Mouse (Mus musculus) midbrain, embryonic 16.5 days (tissue): ENCODE results near the gene Cfap20. TPM values are rescaled to one million over a fixed set of nuclear protein-coding genes. Genes with fewer than 3 reads are reported as not detected.

ENCODE experiments used
- ATAC-seq: fragments of 200-750 bp; cut with Nextera tagmentation; 2 replicates; pipeline ENCODE4 v1.8.0; 2017; ENCODE audit warnings: moderate TSS enrichment
- H3K27ac ChIP-seq: fragments of 300-500 bp; sonication (generic); 2 replicates; pipeline ENCODE4 v1.5.1; 2014; ENCODE audit warnings: mild to moderate bottlenecking, low read length, mixed read lengths
- H3K27me3 ChIP-seq: fragments of 300-500 bp; sonication (generic); 2 replicates; pipeline ENCODE4 v1.6.1; 2014; ENCODE audit warnings: low read depth, low read length, mixed read lengths; ENCODE audit not compliant: control insufficient read depth, insufficient read depth
- H3K36me3 ChIP-seq: fragments of 300-500 bp; sonication (generic); 2 replicates; pipeline ENCODE4 v1.6.1; 2014; ENCODE audit warnings: mild to moderate bottlenecking, low read length, moderate library complexity, mixed read lengths; ENCODE audit not compliant: control insufficient read depth, insufficient read depth
- H3K4me1 ChIP-seq: fragments of 300-500 bp; sonication (generic); 2 replicates; pipeline ENCODE4 v1.6.1; 2014; ENCODE audit warnings: mild to moderate bottlenecking, low read length, mixed read lengths; ENCODE audit not compliant: control insufficient read depth, insufficient read depth
- H3K4me2 ChIP-seq: fragments of 300-500 bp; sonication (generic); 2 replicates; pipeline ENCODE4 v1.6.1; 2014; ENCODE audit warnings: mild to moderate bottlenecking, low read length, mixed read lengths
- H3K4me3 ChIP-seq: fragments of 300-500 bp; sonication (generic); 2 replicates; pipeline ENCODE4 v1.5.1; 2014; ENCODE audit warnings: low read depth, mild to moderate bottlenecking, low read length, moderate library complexity, mixed read lengths
- H3K9ac ChIP-seq: fragments of 300-500 bp; sonication (generic); 2 replicates; pipeline ENCODE4 v1.6.1; 2014; ENCODE audit warnings: low read depth, low read length, mixed read lengths
- H3K9me3 ChIP-seq: fragments of 300-500 bp; sonication (generic); replicated peaks from 2 replicates; pipeline ENCODE4 v1.6.1; 2014; ENCODE audit warnings: mild to moderate bottlenecking, low read length, mixed read lengths; ENCODE audit not compliant: control insufficient read depth, poor library complexity, severe bottlenecking
- WGBS: fragments of 180-500 bp; shearing (Covaris S2); extraction: QIAGEN DNeasy Blood & Tissue Kit; methylation state at CpG from one replicate; pipeline ENCODE4 v1.1.7; 2014; 5-methylcytosine and 5-hydroxymethylcytosine counted together
- polyA plus RNA-seq: library from polyadenylated mRNA; unstranded; fragments of >200 nt; fragmentation: Nextera tagmentation; extraction: Ambion mirVana; gene quantifications from 2 replicates; pipeline ENCODE4 v1.2.1, GENCODE M21; 2015

Cfap20 gene
- polyA plus RNA-seq, 1 experiment from 2014 or later = 128 TPM

DNA sequence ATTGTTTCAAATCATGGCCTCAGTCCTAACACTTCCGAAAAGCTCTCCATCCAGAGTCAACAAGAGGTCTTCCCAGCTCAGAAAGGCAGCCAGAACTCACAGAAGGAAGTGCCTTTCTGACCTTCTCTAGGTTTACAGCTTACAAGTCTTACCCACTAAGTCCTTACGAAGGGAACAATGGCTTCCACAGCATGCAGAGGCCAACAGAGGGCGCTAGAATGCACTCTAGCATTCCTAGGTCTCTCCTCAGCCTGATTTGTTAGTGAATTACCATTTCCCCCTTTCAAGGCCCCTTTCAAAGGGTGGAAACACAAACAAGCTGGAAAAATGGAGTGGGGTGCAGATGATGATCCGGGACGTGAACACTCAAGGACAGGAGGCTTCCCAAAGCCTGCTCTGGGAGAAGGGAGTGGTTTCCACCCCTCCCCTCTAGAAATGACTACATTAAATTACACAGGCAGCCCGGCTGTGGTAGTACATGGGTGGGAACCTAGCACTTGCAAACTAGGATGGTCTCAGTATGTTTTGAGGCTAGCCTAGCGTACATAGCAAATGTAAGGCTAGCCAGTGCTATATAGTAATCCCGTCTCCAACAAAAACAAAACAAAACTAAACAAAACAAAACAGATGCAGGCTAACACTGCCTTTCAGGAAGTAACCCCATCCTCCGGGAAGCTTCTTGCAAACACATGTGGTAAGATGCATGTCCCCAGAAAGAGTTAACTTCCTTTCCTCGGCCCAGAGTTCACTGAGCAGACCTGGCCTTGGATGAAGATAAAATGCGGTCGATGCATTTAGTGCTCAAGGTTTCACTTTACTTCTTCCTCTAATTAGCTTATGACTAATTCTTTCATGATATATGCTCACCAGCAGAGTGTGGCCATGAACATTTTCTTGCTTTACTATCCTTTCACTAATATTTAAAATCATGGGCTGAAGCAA is 6.8 kb downstream of the Cfap20 start:
- Histone ChIP-seq H3K4me3 (no peak overlapping the region), H3K4me2 (peak overlapping the region; percentile 29), H3K4me1 (peaks cover 54% of the 10 kb centered on the region), H3K9ac (0 out of 2 replicates have a peak overlapping the region, but pooled peaks have one; percentile 30), H3K27me3 (no peaks in the 10 kb centered on the region), H3K9me3 (no peaks in the 10 kb centered on the region), H3K36me3 (no peaks in the 10 kb centered on the region), H3K27ac (peak overlapping the region; percentile 80)
- 31% methylated on average over 12 of the region's 12 CpGs for WGBS
- ATAC-seq = 0 out of 2 replicates have a peak, but pooled peaks have one; percentile 5

GRCm38 (mm10) chr8:95426781-95427281 is 7.8 kb downstream of the Cfap20 start:
- H3K27ac ChIP-seq = peak overlapping the region; percentile 80
- H3K4me1 ChIP-seq = peaks cover 44% of the 10 kb centered on the region
- H3K9me3 ChIP-seq = no peaks in the 10 kb centered on the region
- H3K9ac ChIP-seq = no peak overlapping the region
- 30% methylated on average over 2 of the region's 2 CpGs for WGBS
- no peak overlapping the region for H3K4me3 ChIP-seq
- no peak overlapping the region for H3K4me2 ChIP-seq
- peak; percentile 68 for ATAC-seq
- no peaks in the 10 kb centered on the region for H3K27me3 ChIP-seq
- peaks cover 1% of the 10 kb centered on the region for H3K36me3 ChIP-seq

DNA sequence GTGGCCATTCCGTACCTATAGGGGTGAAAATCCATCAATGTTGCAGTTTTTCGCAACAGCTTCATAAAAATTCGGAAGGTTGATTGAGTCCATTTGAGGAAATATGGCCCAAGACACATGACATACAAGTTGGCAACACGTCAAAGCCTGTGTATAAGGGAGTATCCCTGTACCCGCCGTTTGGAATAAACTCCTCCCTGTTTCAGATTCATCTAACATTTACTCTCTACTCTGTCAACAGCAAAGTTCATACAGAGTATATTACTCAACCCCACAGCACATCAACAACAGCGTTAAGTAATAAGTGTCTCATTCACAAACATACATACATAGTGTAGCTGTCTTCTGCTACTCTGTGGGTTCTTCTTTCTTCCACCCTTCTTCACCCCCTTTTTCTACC is 10.0 kb downstream of the Cfap20 start:
- Histone ChIP-seq H3K9ac (no peak overlapping the region), H3K9me3 (no peaks in the 10 kb centered on the region), H3K27me3 (no peaks in the 10 kb centered on the region), H3K36me3 (peaks cover 6% of the 10 kb centered on the region), H3K4me1 (peaks cover 29% of the 10 kb centered on the region), H3K4me3 (no peak overlapping the region), H3K4me2 (no peak overlapping the region), H3K27ac (no peak overlapping the region)
- no peak for ATAC-seq
- 94% methylated on average over 7 of the region's 7 CpGs for WGBS

- ATAC-seq = no peak
- Histone ChIP-seq H3K4me3 (no peak overlapping the region), H3K27ac (no peak overlapping the region), H3K9me3 (no peaks in the 10 kb centered on the region), H3K27me3 (no peaks in the 10 kb centered on the region), H3K4me2 (no peak overlapping the region), H3K9ac (no peak overlapping the region), H3K4me1 (peaks cover 6% of the 10 kb centered on the region), H3K36me3 (peaks cover 13% of the 10 kb centered on the region)
- WGBS = 91% methylated on average over 14 of the region's 14 CpGs
Observed at GRCm38 (mm10) chr8:95422193-95422810, 12.4 kb downstream of the Cfap20 start.

- H3K9ac ChIP-seq = no peak overlapping the region
- no peaks in the 10 kb centered on the region for H3K4me1 ChIP-seq
- H3K36me3 ChIP-seq = no peaks in the 10 kb centered on the region
- no peak overlapping the region for H3K4me3 ChIP-seq
- 0 out of 2 replicates have a peak, but pooled peaks have one; percentile 51 for ATAC-seq
- H3K27me3 ChIP-seq = no peaks in the 10 kb centered on the region
- no peak overlapping the region for H3K4me2 ChIP-seq
- H3K9me3 ChIP-seq = no peaks in the 10 kb centered on the region; the same call in 1 of the 2 replicates
- no peak overlapping the region for H3K27ac ChIP-seq
- WGBS = 39% methylated on average over 10 of the region's 10 CpGs
Observed at GRCm38 (mm10) chr8:95411309-95411972, 23.2 kb downstream of the Cfap20 start.

DNA sequence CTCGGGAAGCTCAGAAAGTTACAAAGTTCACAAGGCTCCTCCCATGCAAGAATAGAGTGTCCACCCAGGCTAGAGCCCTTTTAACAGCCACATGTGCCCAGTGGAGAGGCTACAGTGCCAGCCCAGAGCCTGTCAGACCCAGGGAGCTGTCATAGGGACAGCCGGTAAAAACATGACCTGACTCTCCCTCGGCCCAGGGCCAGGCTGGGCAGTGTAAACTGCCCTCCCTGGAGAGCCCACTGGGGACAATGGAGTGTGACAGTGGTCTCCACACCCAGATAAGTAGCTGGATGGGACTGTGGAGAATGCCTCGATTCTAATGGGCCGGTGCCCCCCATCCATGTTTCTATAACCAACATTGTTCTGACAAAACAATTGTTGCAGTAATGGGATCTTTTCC is 25.2 kb downstream of the Cfap20 start:
- Histone ChIP-seq H3K36me3 (no peaks in the 10 kb centered on the region), H3K27ac (no peak overlapping the region), H3K4me2 (no peak overlapping the region), H3K4me1 (no peaks in the 10 kb centered on the region), H3K4me3 (no peak overlapping the region), H3K9me3 (no peaks in the 10 kb centered on the region; the same call in 1 of the 2 replicates), H3K27me3 (no peaks in the 10 kb centered on the region), H3K9ac (no peak overlapping the region)
- 87% methylated on average over 5 of the region's 5 CpGs for WGBS
- ATAC-seq = no peak

- no peak overlapping the region for H3K9ac ChIP-seq
- H3K27ac ChIP-seq = no peak overlapping the region
- no peaks in the 10 kb centered on the region for H3K27me3 ChIP-seq
- no peak overlapping the region for H3K4me2 ChIP-seq
- H3K9me3 ChIP-seq = no peaks in the 10 kb centered on the region
- no peak overlapping the region for H3K4me3 ChIP-seq
- 73% methylated on average over 7 of the region's 7 CpGs for WGBS
- ATAC-seq = no peak
- H3K4me1 ChIP-seq = no peaks in the 10 kb centered on the region
- H3K36me3 ChIP-seq = no peaks in the 10 kb centered on the region
Observed at GRCm38 (mm10) chr8:95401091-95401490, 33.6 kb downstream of the Cfap20 start.

GRCm38 (mm10) chr8:95399131-95399530 is 35.5 kb downstream of the Cfap20 start:
- WGBS = 86% methylated on average over 9 of the region's 9 CpGs
- Histone ChIP-seq H3K9me3 (no peaks in the 10 kb centered on the region), H3K9ac (no peak overlapping the region), H3K4me3 (no peak overlapping the region), H3K4me2 (no peak overlapping the region), H3K36me3 (no peaks in the 10 kb centered on the region), H3K4me1 (no peaks in the 10 kb centered on the region), H3K27ac (no peak overlapping the region), H3K27me3 (no peaks in the 10 kb centered on the region)
- no peak for ATAC-seq
